Mouse (Mus musculus) WW6 (cell line): ENCODE results near the gene Folr1.

Experiments used
- DNase-seq: peaks from one replicate; pipeline ENCODE4 v3.0.0-alpha.2; 2013; ENCODE audit warnings: low read depth, low spot score

Folr1 gene

GRCm38 (mm10) chr7:101868241-101869162 is 2.1 kb downstream of the Folr1 start:
- no peak for DNase-seq

- DNase-seq: no peak
These were observed 3.1 kb downstream of the Folr1 start for GRCm38 (mm10) chr7:101867482-101867881.

- DNase-seq: no peak
These were observed 3.9 kb downstream of the Folr1 start for GRCm38 (mm10) chr7:101866491-101867265.

- no peak for DNase-seq
These were observed 7.2 kb downstream of the Folr1 start, which contains the start of gene Anapc15 for GRCm38 (mm10) chr7:101863415-101863814. Gene Anapc15, plus strand, starts transcription at chr7:101863715.

- no peak for DNase-seq
These were observed 8.3 kb downstream of the Folr1 start for GRCm38 (mm10) chr7:101862291-101862690.

- no peak for DNase-seq
These were observed 9.6 kb downstream of the Folr1 start for GRCm38 (mm10) chr7:101860978-101861377.

- no peak for DNase-seq
These were observed 12.2 kb downstream of the Folr1 start for GRCm38 (mm10) chr7:101858362-101858761.

GRCm38 (mm10) chr7:101857094-101857493 is 13.5 kb downstream of the Folr1 start, which contains the start of gene Folr2:
Gene Folr2, minus strand, starts transcription at chr7:101857194.
- DNase-seq: no peak

GRCm38 (mm10) chr7:101853816-101854215 is 16.8 kb downstream of the Folr1 start:
- no peak for DNase-seq

GRCm38 (mm10) chr7:101852846-101853245 is 17.7 kb downstream of the Folr1 start:
- no peak for DNase-seq

- no peak for DNase-seq
These were observed 18.9 kb downstream of the Folr1 start for GRCm38 (mm10) chr7:101851689-101852088.

GRCm38 (mm10) chr7:101847934-101848333 is 22.7 kb downstream of the Folr1 start:
- DNase-seq: no peak

- DNase-seq: no peak
These were observed 26.4 kb downstream of the Folr1 start for GRCm38 (mm10) chr7:101844186-101844585.

- peak; percentile 85 for DNase-seq
These were observed 32.7 kb downstream of the Folr1 start, which contains the start of gene Inppl1 for GRCm38 (mm10) chr7:101837606-101838471. Gene Inppl1, minus strand, starts transcription at chr7:101838229.

GRCm38 (mm10) chr7:101837154-101837605 is 33.4 kb downstream of the Folr1 start:
- no peak for DNase-seq

GRCm38 (mm10) chr7:101836271-101837153 is 34.1 kb downstream of the Folr1 start:
- DNase-seq: no peak

- no peak for DNase-seq
These were observed 35.0 kb downstream of the Folr1 start for GRCm38 (mm10) chr7:101835457-101836109.

- DNase-seq: no peak
These were observed 35.7 kb downstream of the Folr1 start for GRCm38 (mm10) chr7:101834903-101835302.

GRCm38 (mm10) chr7:101833916-101834584 is 36.5 kb downstream of the Folr1 start:
- no peak for DNase-seq
